Mouse (Mus musculus) heart, embryonic 11.5 days (tissue): Measurements from ENCODE around the gene Gtf3c2. TPM values are rescaled to one million over a fixed set of nuclear protein-coding genes. Genes with fewer than 3 reads are reported as not detected.

Source experiments
- ATAC-seq: fragments of 200-750 bp; cut with Nextera tagmentation; replicated peaks from 2 replicates; pipeline ENCODE4 v1.8.0; 2017; ENCODE audit warnings: moderate library complexity; ENCODE audit not compliant: insufficient number of reproducible peaks, low FRiP score, low TSS enrichment
- H3K27ac ChIP-seq: fragments of 300-500 bp; sonication (generic); 2 replicates; pipeline ENCODE4 v1.5.1; 2014; ENCODE audit warnings: mild to moderate bottlenecking, low read depth, low read length
- H3K27me3 ChIP-seq: fragments of 300-500 bp; sonication (generic); 2 replicates; pipeline ENCODE4 v1.6.1; 2014; ENCODE audit warnings: mild to moderate bottlenecking, low read length, mixed read lengths; ENCODE audit not compliant: control insufficient read depth, insufficient read depth
- H3K36me3 ChIP-seq: fragments of 300-500 bp; sonication (generic); 2 replicates; pipeline ENCODE4 v1.6.1; 2014; ENCODE audit warnings: mild to moderate bottlenecking, low read length, moderate library complexity, mixed read lengths; ENCODE audit not compliant: control insufficient read depth, insufficient read depth
- H3K4me1 ChIP-seq: fragments of 300-500 bp; sonication (generic); 2 replicates; pipeline ENCODE4 v1.6.1; 2014; ENCODE audit warnings: low read length; ENCODE audit not compliant: control insufficient read depth, insufficient read depth
- H3K4me2 ChIP-seq: fragments of 300-500 bp; sonication (generic); 2 replicates; pipeline ENCODE4 v1.6.1; 2014; ENCODE audit warnings: mild to moderate bottlenecking, moderate library complexity
- H3K4me3 ChIP-seq: fragments of 300-500 bp; sonication (generic); 2 replicates; pipeline ENCODE4 v1.5.1; 2014; ENCODE audit warnings: low read depth, low read length
- H3K9ac ChIP-seq: fragments of 300-500 bp; sonication (generic); 2 replicates; pipeline ENCODE4 v1.6.1; 2014; ENCODE audit warnings: mild to moderate bottlenecking, low read depth, low read length, moderate library complexity
- H3K9me3 ChIP-seq: fragments of 300-500 bp; sonication (generic); replicated peaks from 2 replicates; pipeline ENCODE4 v1.6.1; 2016; ENCODE audit warnings: low read length; ENCODE audit not compliant: control insufficient read depth
- WGBS: fragments of 180-500 bp; shearing (Covaris S2); extraction: QIAGEN DNeasy Blood & Tissue Kit; methylation state at CpG from one replicate; pipeline ENCODE4 v1.1.7; 2014; ENCODE audit not compliant: insufficient replicate concordance; 5-methylcytosine and 5-hydroxymethylcytosine counted together
- polyA plus RNA-seq: library from polyadenylated mRNA; unstranded; fragments of >200 nt; fragmentation: Nextera tagmentation; extraction: Ambion mirVana; gene quantifications from 2 replicates; pipeline ENCODE4 v1.2.1, GENCODE M21; 2014

Gene Gtf3c2
- polyA plus RNA-seq, 1 experiment from 2014 or later: 48.2 TPM

GRCm38 (mm10) chr5:31200327-31200768 lies 20.4 kb upstream of the Gtf3c2 start:
- Histone ChIP-seq H3K27ac (no peak overlapping the region), H3K27me3 (no peaks in the 10 kb centered on the region), H3K4me2 (peak overlapping the region; percentile 89), H3K36me3 (peaks cover 52% of the 10 kb centered on the region), H3K9me3 (peaks cover 5% of the 10 kb centered on the region), H3K4me1 (peaks cover 9% of the 10 kb centered on the region; the same call in 1 of the 2 replicates), H3K9ac (no peak overlapping the region), H3K4me3 (peak overlapping the region; percentile 2; the same call in 1 of the 2 replicates)
- ATAC-seq: no peak
- WGBS: 86% methylated on average over 27 of the region's 27 CpGs

- no peak for ATAC-seq
- no peaks in the 10 kb centered on the region for H3K27me3 ChIP-seq
- 0 out of 2 replicates have a peak overlapping the region, but pooled peaks have one; percentile 2 for H3K4me3 ChIP-seq
- H3K4me1 ChIP-seq: peaks cover 9% of the 10 kb centered on the region; the same call in 1 of the 2 replicates
- H3K27ac ChIP-seq: no peak overlapping the region
- peaks cover 5% of the 10 kb centered on the region for H3K9me3 ChIP-seq
- WGBS: 87% methylated on average over 9 of the region's 9 CpGs
- no peak overlapping the region for H3K9ac ChIP-seq
- peaks cover 54% of the 10 kb centered on the region for H3K36me3 ChIP-seq
- H3K4me2 ChIP-seq: no peak overlapping the region
These were observed 19.9 kb upstream of the Gtf3c2 start for GRCm38 (mm10) chr5:31199893-31200292.

- Histone ChIP-seq H3K4me1 (peaks cover 9% of the 10 kb centered on the region; the same call in 1 of the 2 replicates), H3K4me2 (no peak overlapping the region), H3K27ac (no peak overlapping the region), H3K27me3 (no peaks in the 10 kb centered on the region), H3K4me3 (no peak overlapping the region), H3K9me3 (peaks cover 5% of the 10 kb centered on the region), H3K9ac (no peak overlapping the region), H3K36me3 (peaks cover 50% of the 10 kb centered on the region)
- WGBS: 91% methylated on average over 19 of the region's 19 CpGs
- no peak for ATAC-seq
These were observed 19.5 kb upstream of the Gtf3c2 start for GRCm38 (mm10) chr5:31199321-31199892.

GRCm38 (mm10) chr5:31198616-31199320 lies 18.8 kb upstream of the Gtf3c2 start:
- H3K4me1 ChIP-seq: peaks cover 15% of the 10 kb centered on the region
- peaks cover 5% of the 10 kb centered on the region for H3K9me3 ChIP-seq
- ATAC-seq: no peak
- no peak overlapping the region for H3K27ac ChIP-seq
- no peak overlapping the region for H3K4me3 ChIP-seq
- WGBS: 80% methylated on average over 5 of the region's 5 CpGs
- peaks cover 47% of the 10 kb centered on the region for H3K36me3 ChIP-seq
- H3K4me2 ChIP-seq: no peak overlapping the region
- no peaks in the 10 kb centered on the region for H3K27me3 ChIP-seq
- no peak overlapping the region for H3K9ac ChIP-seq

- WGBS: 86% methylated on average over 9 of the region's 9 CpGs
- Histone ChIP-seq H3K4me1 (peaks cover 15% of the 10 kb centered on the region), H3K27me3 (no peaks in the 10 kb centered on the region), H3K4me3 (no peak overlapping the region), H3K27ac (no peak overlapping the region), H3K9ac (no peak overlapping the region), H3K4me2 (no peak overlapping the region), H3K9me3 (peaks cover 5% of the 10 kb centered on the region), H3K36me3 (peaks cover 47% of the 10 kb centered on the region)
- ATAC-seq: no peak
These were observed 18.2 kb upstream of the Gtf3c2 start for GRCm38 (mm10) chr5:31198170-31198569.

GRCm38 (mm10) chr5:31197072-31197471 lies 17.1 kb upstream of the Gtf3c2 start:
- H3K9ac ChIP-seq: no peak overlapping the region
- no peaks in the 10 kb centered on the region for H3K27me3 ChIP-seq
- 93% methylated on average over 12 of the region's 12 CpGs for WGBS
- H3K27ac ChIP-seq: no peak overlapping the region
- peaks cover 9% of the 10 kb centered on the region for H3K4me1 ChIP-seq
- H3K9me3 ChIP-seq: peaks cover 5% of the 10 kb centered on the region
- H3K36me3 ChIP-seq: peaks cover 42% of the 10 kb centered on the region
- no peak overlapping the region for H3K4me3 ChIP-seq
- no peak for ATAC-seq
- H3K4me2 ChIP-seq: no peak overlapping the region

- Histone ChIP-seq H3K27ac (no peak overlapping the region), H3K27me3 (no peaks in the 10 kb centered on the region), H3K9ac (no peak overlapping the region), H3K4me2 (no peak overlapping the region), H3K4me1 (peaks cover 12% of the 10 kb centered on the region), H3K4me3 (no peak overlapping the region), H3K36me3 (peaks cover 42% of the 10 kb centered on the region), H3K9me3 (peaks cover 5% of the 10 kb centered on the region)
- no peak for ATAC-seq
- WGBS: 94% methylated on average over 10 of the region's 10 CpGs
These were observed 16.3 kb upstream of the Gtf3c2 start for GRCm38 (mm10) chr5:31196207-31196606.

GRCm38 (mm10) chr5:31195671-31196070 lies 15.7 kb upstream of the Gtf3c2 start:
- Histone ChIP-seq H3K4me2 (no peak overlapping the region), H3K9ac (no peak overlapping the region), H3K4me3 (no peak overlapping the region), H3K4me1 (peaks cover 11% of the 10 kb centered on the region), H3K27ac (no peak overlapping the region), H3K27me3 (no peaks in the 10 kb centered on the region), H3K36me3 (peaks cover 42% of the 10 kb centered on the region), H3K9me3 (peaks cover 5% of the 10 kb centered on the region)
- WGBS: 93% methylated on average over 4 of the region's 4 CpGs
- ATAC-seq: no peak
